ENCODE assay signal across 9 mouse cellular contexts in the genomic region with DNA sequence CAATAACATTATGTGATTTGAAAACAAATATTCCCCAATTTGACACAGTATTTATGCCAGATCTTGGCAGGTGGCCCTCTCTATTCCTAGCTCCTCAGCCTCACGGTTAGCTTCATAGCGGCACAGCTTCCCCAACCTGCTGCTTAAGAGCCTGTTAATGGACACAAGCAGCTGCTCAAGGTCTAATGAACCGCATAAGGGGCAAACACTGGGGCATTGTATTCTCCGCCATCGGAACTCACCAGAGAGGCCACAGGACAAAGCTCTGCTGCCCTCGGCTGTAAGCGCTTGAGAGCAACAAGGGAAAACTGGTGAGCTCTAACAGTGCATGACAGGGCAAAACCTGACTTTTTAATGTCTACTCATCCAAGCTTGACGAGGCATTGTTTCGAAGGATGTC. TPM values are rescaled to one million over a fixed set of nuclear protein-coding genes. Genes with fewer than 3 reads are reported as not detected.
DNase-seq lines count a peak whose midpoint lies in the region; ATAC-seq and TF ChIP-seq lines count a peak whose summit lies in the region.
"Had no signal": no experiment of that assay in that cellular context is flagged by ENCODE, and none has a peak within 500 bp of the region (broad histone marks: within the 10 kb centered on the region; RNA-seq: fewer than 3 reads in every experiment).

No protein-coding gene starts in this region.

- peaks cover 9% of the 10 kb centered on the region; the same call in 1 of the 2 replicates for H3K4me1 ChIP-seq in kidney, postnatal 0 days (replicated peaks; ENCODE audit: insufficient read depth, low read length)
- no peaks in the 10 kb centered on the region; the same call in 1 of the 2 replicates for H3K4me1 ChIP-seq in forebrain, embryonic 14.5 days (ENCODE audit: control insufficient read depth, insufficient read depth, low read length)
- H3K4me1 ChIP-seq in midbrain, embryonic 13.5 days (replicated peaks) = peaks cover 20% of the 10 kb centered on the region

- H3K4me2 ChIP-seq in kidney, postnatal 0 days (ENCODE audit: low read length) = no peak overlapping the region
- H3K4me2 ChIP-seq in forebrain, embryonic 14.5 days (ENCODE audit: low read length) = no peak overlapping the region
- H3K4me2 ChIP-seq in midbrain, embryonic 13.5 days (replicated peaks) = no peak overlapping the region

- no peak overlapping the region for H3K27ac ChIP-seq in kidney, postnatal 0 days
- H3K27ac ChIP-seq in forebrain, embryonic 14.5 days (ENCODE audit: low read depth, low read length) = no peak overlapping the region
- no peak overlapping the region for H3K27ac ChIP-seq in midbrain, embryonic 13.5 days

- no peaks in the 10 kb centered on the region for H3K27me3 ChIP-seq in kidney, postnatal 0 days (ENCODE audit: insufficient read depth, low read length)
- peaks cover 6% of the 10 kb centered on the region; the same call in 1 of the 2 replicates for H3K27me3 ChIP-seq in forebrain, embryonic 14.5 days (replicated peaks; ENCODE audit: control insufficient read depth, insufficient read depth, low read length)
- peaks cover 27% of the 10 kb centered on the region for H3K27me3 ChIP-seq in midbrain, embryonic 13.5 days

- H3K9me3 ChIP-seq in kidney, postnatal 0 days (replicated peaks; ENCODE audit: low read length) = no peaks in the 10 kb centered on the region
- H3K9me3 ChIP-seq in forebrain, embryonic 14.5 days (replicated peaks; ENCODE audit: control insufficient read depth, low read length) = no peaks in the 10 kb centered on the region
- no peaks in the 10 kb centered on the region for H3K9me3 ChIP-seq in midbrain, embryonic 13.5 days

- peak; percentile 33; the same call in 1 of the 2 replicates for TF ChIP-seq CTCF in kidney, postnatal 0 days (IDR thresholded peaks at IDR 0.05; ENCODE audit: low read depth)

- no peaks in the 10 kb centered on the region for H3K36me3 ChIP-seq in kidney, postnatal 0 days (ENCODE audit: insufficient read depth, low read length)
- no peaks in the 10 kb centered on the region for H3K36me3 ChIP-seq in forebrain, embryonic 14.5 days (ENCODE audit: control insufficient read depth, insufficient read depth, low read length)
- H3K36me3 ChIP-seq in midbrain, embryonic 13.5 days = no peaks in the 10 kb centered on the region

- peak; percentile 30 for DNase-seq in kidney, postnatal 0 days (ENCODE audit: low spot score)
- DNase-seq in kidney, postnatal 10 days = no peak
- peak; percentile 54 to 57 for DNase-seq in cerebellum, adult 18-20 months
- DNase-seq in forebrain, embryonic 14.5 days (ENCODE audit: low spot score) = peak; percentile 62
- DNase-seq in right cerebral cortex, postnatal 36 days (ENCODE audit: low spot score in 2 of 2) = no peak
- no peak for DNase-seq in lung, postnatal 36 days
- DNase-seq: liver, postnatal 0 days had no signal

- no peak overlapping the region for H3K4me3 ChIP-seq in kidney, postnatal 0 days (replicated peaks; ENCODE audit: low read depth, low read length)
- no peak overlapping the region for H3K4me3 ChIP-seq in forebrain, embryonic 14.5 days (ENCODE audit: low read depth, low read length)
- H3K4me3 ChIP-seq in midbrain, embryonic 13.5 days (replicated peaks) = no peak overlapping the region

- no peak overlapping the region for H3K9ac ChIP-seq in kidney, postnatal 0 days (ENCODE audit: low read depth, low read length)
- no peak overlapping the region for H3K9ac ChIP-seq in forebrain, embryonic 14.5 days (ENCODE audit: low read length)
- H3K9ac ChIP-seq in midbrain, embryonic 13.5 days (replicated peaks) = no peak overlapping the region
- H3K9ac ChIP-seq: liver, postnatal 0 days had no signal

- 48% methylated on average over 9 of the region's 9 CpGs for WGBS in kidney, postnatal 0 days
- WGBS in forebrain, embryonic 14.5 days = 7% methylated on average over 9 of the region's 9 CpGs
- 9% methylated on average over 9 of the region's 9 CpGs for WGBS in midbrain, embryonic 13.5 days

- peak; percentile 40; the same call in 1 of the 2 replicates for ATAC-seq in kidney, postnatal 0 days (replicated peaks; ENCODE audit: low FRiP score, low read depth)
- peak; percentile 58 for ATAC-seq in forebrain, embryonic 14.5 days
- peak; percentile 87 for ATAC-seq in midbrain, embryonic 13.5 days
- ATAC-seq in inflammation-experienced regulatory T-cells, adult 6 months = no peak
- ATAC-seq: liver, postnatal 0 days had no signal

RNA-seq across cellular contexts. Expression of a gene that starts 2.0 kb away (rescaled TPM):
- polyA plus RNA-seq in kidney, postnatal 0 days (2015; fragmentation: Nextera tagmentation; extraction: Ambion mirVana) = 0.68 and 0.73 TPM in 2 replicates
- polyA plus RNA-seq in forebrain, embryonic 14.5 days (2014; fragmentation: Nextera tagmentation; extraction: Ambion mirVana) = 1.1 and 1.7 TPM in 2 replicates
- 1.4 and 1.6 TPM in 2 replicates for polyA plus RNA-seq in midbrain, embryonic 13.5 days (2015; fragmentation: Nextera tagmentation; extraction: Ambion mirVana)
- not detected for polyA plus RNA-seq in inflammation-experienced regulatory T-cells, adult 6 months (2017; shearing (Covaris generic))

Comparison
In these comparisons a context has a peak if more than half of its experiments do, and no peak if none do; other contexts are left out.
1. DNase-seq: peak in kidney, postnatal 0 days (single experiment), cerebellum, adult 18-20 months (2 of 2) and forebrain, embryonic 14.5 days (single experiment); none in kidney, postnatal 10 days (single experiment), right cerebral cortex, postnatal 36 days (0 of 2) and lung, postnatal 36 days (single experiment).